Mouse (Mus musculus) spleen, adult 12 weeks (tissue): Measurements from ENCODE around the gene Exoc3l.

Experiments
- DNase-seq: peaks from one replicate; pipeline ENCODE4 v3.0.0; 2022; ENCODE audit warnings: low spot score

The Exoc3l gene

DNA sequence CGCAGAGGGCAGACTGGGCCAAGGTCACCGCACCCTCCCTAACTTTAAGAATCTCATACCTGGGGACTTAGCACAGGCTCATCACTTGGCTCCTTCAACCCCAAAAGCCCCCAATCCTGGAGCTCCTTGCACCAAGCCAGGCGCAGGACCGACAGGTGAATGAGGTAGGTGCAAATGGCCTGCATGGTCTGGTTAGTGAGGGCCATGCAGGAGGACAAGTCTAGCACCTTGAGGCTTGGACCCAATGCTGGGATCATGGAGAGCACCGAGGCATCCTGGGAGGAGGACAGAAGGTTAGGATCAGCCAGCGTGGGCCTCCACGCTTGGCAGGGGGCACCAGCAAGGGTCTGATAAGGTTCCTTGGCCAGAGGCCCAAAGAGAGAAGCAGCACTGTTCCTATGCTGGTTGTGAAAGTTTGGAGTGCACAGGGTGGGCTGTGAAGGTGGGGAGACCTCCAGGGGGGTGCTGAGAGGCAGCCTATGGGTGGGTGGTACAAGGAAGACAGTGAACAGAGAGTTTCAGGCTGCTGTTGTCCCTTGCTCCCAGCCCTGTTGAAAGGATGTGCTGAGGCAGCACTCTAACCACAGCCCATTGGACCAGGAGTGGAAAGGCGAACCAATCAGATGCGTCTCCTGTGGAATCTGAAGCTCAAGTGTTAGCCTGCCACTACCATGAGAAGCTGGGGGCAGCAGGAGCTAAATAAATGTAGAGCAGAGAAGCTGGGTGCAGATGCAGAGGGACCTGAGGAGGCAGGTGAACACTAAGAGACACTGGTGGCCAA, 17.9 kb upstream of the Exoc3l start:
- DNase-seq = no peak

DNA sequence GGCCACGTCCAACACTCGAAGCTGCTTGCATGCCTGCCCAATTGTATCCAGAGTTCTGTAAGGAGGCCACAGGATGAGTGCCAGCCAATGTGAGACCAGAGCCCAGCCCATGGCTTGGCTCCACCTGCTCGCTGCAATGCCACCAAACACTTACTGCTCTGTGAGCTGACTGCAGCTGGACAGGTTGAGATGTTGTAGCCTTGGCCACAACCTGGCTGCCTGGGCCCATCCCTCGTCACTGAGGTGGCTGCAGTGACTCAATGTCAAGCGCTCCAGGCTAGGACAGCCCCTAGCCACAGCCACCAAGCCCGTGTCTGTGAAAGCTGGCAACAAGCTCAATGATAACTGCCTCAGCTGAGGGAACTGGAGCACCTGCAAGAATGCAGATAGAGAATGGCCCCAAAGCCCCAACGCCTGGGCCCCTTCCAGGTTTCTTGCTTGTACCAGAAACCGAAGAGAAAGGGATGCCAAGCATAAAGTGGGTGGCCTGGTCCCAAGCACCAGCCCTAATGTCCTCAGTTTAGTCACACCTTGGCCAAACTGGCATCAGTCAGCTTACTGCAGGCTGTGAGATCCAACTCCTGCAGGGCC, 17.1 kb upstream of the Exoc3l start:
- DNase-seq = no peak

DNA sequence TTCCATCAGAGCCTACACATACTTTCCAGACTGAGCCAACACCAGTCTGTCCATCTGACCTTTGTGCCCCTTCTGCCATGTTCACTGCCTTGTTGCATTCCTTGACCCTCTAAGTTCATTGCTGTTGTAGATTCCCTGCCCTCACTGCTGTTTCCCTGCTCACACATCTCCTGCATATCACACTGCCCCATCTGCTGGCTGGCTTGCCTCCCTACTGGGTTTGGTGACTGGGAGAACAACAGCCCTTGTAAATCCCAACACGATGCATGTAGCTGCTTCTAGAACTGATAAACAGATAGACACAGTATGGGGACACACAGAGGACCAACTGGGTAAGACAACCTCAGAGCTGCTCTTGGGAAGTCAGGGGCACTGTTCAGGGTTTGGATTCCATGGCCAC, 15.8 kb upstream of the Exoc3l start:
- no peak for DNase-seq

DNA sequence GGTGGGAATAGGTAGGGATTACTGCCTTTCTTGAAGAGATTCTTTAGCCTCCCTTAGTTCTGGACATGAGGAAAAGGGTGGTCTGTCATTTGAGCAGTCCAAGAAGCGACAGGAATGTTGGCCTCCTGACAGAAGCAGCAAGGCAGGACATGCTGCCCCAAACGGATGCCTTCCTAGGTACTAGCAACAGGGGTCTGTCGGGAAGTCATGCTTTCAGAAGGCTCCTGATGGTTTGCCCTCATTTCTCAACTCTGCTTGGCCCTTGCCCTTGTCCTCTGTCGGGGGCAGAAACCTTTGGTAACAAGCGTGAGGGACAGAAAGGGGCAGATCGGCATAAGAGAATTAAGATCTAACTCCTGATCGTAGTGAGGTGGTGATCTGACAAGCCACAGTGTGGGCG, 14.2 kb upstream of the Exoc3l start:
- DNase-seq = no peak

DNA sequence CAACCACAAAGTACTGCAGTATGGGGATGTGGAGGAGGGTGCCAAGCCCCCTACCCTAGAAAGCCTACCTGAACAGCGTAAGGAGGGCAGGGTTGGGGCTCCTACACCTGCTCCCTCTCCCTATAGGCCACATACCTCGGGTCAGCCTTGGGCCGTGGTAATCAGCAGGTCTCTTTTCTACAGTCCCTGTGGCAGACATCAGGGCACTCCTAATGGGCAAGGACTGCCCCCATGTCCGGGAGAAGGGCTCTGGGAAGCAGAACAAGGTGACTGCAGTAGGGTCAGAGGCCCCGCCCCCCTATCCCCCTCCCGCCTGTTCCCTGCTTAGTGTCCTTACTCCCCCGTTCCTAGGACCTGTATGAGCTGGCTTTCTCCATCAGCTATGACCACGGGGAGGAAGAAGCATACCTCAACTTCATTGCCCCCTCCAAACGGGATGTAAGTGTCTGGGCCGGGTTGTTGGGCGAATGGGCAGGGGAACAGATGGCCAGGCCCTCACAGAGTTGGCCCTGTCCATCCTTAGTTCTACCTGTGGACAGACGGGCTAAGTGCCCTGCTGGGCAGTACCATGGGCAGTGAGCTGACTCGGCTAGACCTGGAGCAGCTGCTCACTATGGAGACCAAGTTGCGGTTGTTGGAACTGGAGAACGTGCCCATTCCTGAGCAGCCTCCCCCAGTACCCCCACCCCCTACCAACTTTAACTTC, 13.4 kb upstream of the Exoc3l start:
- DNase-seq = no peak

DNA sequence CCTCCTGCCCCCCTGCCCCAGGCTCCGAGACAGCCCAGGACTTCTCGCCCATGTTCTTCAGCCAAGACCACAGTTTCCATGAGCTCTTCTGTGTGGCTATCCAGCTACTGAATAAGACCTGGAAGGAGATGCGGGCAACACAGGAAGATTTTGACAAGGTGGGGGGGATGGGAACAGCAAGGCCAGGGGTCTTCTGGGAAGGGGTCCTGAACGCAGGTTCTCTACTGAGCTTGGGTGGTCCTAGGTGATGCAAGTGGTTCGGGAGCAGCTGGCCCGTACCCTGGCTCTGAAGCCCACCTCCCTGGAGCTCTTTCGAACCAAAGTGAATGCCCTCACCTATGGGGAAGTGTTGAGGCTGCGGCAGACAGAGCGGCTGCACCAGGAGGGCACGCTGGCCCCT, 12.5 kb upstream of the Exoc3l start:
- no peak for DNase-seq

DNA sequence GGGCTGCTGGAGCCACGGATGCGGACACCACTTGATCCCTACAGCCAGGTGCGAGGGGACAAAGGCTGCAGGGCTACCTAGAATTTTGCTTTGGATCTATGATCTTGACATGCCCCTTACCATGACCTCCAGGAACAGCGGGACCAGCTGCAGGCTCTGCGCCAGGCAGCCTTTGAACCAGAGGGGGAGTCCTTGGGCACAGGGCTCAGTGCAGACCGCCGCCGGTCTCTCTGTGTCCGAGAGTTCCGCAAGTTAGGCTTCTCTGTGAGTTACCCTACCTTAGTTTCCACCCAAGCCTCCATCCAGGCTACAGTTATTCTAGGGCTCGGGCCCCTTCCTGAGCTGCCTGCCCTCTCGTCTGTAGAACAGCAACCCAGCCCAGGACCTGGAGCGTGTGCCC, 11.8 kb upstream of the Exoc3l start:
- no peak for DNase-seq

DNA sequence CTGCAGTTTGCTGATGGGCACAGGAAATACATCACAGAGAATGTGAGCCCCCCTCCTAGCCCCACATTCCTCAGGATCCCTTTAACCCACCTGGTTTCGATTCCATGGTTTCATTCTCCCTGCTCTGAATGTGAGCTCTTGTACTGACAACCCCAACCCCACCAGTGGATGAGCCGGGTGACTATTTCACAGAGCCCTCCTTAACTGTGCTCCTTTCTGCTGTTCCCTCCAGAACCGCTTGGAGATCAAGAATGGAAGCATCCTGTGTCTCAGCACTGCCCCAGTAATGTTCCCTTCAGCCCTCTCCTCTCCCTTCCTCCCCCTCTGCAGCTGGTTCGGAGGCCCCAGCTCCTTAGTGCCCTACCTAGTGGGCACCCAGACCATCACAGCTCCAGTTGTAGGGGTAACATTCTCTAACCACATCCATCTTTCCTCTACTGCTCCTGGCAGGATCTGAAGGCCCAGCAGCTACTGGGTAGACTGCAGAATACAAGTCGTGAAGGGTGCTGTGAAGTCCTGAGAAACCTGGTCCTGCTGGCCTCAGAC, 10.3 kb upstream of the Exoc3l start:
- no peak for DNase-seq

DNA sequence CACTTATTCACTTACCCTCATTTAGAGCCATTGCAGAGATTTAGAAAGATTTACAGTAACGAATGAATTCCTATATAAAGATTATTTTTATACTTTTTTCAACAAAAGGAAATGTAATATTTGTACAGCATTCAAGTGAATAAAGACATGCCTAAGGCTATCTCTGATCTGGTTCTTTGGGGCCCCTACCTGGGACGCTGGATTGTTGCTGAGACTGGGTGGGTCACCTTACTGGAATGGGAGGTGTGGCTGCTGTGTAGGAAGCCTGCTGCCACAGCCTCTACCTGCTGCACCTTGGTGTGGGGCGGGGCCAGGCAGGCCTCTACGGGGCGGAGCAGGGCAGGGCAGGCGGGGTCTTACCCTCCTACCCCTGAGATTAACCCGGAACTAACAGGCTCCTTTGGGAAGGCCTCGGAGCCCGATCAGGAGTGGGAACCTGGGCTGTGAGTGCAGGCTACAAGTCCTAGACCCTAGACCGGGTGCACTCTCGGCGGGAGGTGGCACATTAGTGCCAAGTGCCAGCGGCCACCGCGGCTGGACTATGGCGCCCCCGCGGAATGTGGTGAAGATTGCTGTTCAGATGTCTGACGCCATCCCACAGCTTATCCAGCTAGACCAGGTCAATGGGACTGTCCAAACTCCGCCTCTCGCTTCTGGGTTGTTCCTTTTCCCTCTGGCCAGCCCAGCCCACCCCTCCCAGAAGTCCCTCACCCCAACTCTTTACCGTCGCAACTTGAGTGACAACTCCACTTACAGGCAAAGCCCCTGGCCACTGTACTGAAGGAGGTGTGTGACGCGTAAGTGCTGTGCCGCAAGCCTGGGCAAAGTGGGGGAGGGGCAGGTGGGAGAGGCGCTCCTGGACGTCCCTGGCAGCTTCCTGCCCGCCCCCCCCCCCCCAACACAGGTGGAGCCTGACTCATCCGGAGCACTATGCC, 9.6 kb upstream of the Exoc3l start, which contains the start of gene Elmo3:
Elmo3 (plus strand) TSS at position 391 of the 935 bp plus-strand sequence.
- no peak for DNase-seq

DNA sequence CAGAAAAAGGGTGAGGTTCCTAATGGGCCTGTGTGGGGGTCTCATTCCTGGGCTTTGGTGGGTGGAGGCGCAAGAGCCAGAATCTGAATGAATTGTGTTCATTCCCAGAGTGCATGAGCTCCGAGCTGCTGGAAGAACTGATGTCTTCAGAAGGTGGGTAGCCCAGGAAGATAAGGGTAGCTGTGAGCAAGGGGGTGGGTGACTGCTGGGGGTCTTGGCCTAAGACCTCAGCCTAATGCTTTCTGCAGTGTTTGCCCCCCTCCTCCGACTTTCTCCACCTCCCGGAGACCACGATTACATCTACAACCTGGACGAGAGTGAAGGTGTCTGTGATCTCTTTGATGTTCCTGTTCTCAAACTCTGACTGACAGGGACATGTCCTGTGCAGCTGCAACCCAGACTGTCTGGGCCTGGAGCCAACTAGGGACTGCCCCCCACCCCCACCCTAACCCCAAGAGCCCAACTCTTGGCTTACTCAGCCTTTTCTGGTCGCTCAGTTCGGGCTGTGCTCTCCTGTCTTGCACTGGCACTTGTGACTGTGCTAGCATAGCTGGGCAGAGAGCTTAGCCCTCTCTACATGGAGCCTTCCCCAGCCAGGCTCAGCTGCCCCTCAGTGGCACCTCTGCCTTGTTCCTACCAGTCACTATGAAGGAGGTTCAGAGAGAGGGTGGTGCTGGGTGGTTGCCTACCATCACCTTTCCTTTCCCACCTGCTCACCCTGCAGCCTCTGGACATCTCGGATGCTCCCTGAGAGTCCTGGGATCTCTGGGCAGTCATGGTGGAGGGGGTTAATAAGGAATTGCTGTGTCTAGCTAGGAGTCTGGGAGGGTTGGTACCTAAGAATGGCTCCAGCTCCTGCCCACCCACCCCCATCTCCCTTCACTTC, 8.7 kb upstream of the Exoc3l start:
- DNase-seq = no peak

DNA sequence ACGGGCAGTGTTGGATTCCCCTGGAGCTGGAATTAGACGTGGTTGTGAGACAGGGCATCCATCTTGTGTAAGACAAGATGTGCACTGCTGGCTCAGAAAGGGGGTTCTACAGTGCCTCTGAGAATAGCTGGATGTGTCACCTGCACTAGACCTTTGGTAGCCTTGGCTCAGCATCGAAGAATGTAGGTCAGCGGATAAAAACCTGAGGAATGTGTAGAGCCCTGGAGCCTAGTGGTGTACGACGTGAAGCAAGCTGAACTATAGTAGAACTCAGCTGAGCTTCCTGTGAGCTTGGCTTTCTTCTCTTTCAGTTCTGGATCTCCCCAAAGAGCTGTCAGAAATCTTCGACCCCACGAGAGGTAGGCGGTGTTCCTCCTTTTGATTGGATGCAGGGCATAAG, 8.0 kb upstream of the Exoc3l start:
- DNase-seq = no peak

DNA sequence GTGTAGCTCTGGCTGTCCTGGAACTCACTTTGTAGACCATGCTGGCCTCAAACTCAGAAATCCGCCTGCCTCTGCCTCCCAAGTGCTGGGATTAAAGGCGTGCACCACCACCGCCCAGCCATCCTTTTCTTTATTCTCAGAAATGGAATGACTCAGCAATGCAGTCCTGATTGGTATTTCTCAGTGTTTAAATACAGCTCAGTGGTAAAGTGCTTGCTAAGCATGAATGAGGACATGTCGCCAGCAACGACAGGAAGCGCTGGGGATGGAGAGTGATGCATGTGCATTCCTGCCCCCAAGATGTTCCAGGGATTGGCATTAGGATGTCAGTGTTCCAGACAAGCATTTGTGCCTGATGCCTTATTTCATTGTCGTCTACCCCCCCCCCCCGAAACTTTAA, 7.5 kb upstream of the Exoc3l start:
- DNase-seq = no peak

DNA sequence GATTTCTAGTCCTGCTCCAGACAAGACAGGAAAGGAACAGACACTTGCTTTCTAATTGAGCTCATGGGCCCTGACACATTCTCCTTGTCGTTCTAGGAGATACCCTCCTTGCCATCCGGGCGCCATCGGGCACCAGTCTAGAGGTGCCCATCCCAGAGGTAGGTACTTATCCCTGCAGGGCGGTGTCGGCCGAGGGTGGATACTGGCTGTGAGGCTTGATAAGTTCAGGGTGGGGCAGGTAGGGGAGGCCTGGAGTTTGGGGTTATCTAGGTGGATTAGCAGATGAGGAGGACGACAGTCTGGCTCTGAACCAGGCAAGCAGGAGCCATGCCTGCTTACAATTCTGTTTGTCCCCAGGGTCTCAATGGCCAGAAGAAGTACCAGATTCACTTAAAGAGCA, 4.1 kb upstream of the Exoc3l start:
- peak; percentile 75 for DNase-seq

DNA sequence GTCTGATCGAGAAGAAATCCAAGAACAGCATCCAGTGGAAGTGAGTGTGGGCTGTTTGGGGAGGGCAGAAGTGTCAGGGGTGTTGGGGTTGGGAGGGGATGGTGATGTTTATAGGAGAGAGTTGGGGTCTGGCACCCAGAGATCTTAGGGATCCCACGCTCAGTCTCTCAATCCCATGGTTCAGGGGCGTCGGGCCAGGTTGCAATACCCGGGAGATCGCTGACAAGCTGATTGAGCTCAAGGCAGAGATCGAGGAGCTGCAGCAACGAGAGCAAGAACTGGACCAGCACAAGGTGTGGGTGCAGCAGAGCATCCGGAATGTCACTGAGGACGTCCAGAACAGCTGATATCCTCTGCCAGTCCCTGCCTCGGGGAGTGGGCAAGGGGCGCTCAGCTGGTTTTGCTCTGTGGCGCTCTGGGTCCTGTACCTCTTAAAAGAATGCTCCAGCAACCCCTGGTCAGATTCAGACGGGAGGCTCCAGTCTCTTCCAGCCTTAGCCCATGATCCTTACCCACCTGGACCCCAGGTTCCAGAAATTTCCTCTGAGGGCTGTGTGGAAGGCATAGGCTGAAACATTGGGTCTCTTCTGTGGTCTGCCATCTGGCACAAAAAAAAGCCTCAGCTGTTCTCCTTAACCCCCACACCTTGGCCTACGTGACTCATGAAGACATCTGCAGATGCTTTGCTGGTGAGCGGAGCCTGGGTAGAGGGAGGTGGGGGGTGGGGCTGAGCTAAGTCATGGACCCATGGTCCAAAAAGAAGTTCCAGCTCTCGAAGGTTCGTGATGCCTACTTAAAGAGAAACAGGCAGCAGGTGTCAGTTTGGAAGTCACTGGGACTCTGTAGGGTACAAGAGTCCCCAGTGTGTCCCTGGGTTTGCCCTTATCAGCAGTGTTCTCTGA, 2.7 kb upstream of the Exoc3l start:
- DNase-seq = no peak

DNA sequence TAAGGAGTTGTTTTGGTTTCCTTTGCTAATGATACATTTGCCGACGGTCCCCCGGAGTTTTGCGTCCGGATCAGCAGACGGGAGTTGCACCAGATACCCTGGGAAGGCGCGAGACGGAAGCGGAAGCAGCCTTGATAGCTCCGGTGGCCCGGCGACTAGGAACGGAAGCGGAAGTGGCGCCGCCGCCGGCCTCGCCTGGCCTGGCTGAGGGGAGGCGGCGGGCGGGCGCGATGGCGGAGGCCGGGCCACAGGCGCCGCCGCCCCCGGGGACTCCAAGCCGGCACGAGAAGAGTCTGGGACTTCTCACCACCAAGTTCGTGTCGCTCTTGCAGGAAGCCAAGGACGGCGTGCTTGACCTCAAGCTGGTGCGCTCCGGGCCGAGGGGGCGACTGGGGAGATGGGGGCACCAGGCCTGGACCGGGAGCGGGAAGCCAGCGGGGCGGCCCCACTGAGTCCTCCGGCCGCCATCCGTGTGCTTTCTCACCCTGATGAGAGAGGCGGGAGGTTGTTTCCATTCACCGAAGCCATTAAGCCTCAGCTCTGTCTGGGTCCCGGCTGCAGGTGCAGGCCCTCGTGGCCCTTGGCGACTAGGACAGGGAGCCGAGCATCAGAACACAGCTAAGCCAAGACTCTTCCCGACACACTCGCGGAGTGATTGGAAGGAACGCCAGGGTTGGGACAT, 1.8 kb upstream of the Exoc3l start, which contains the start of gene E2f4:
E2f4 (plus strand) TSS at position 153 of the 682 bp plus-strand sequence.
- DNase-seq = peak; percentile 79

DNA sequence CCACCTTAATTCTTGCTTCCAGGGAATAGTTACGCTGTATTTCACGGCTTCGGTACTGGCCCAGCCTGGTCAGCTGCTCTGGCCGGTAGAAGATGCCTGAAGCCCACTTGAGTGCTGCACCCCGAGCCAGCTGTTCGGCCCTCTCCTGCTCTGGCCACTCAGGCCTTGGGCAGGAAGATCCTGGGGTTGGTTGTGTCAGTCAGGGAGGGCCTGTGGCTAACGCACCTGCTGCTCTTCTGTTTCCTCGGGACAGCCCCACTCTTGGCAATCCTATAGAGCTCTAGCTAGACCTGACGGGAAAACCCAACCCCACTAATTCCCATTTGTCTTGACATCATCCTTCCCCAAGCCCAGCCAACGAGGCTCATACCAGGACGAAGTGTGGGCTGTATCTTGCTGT, 645 bp downstream of the Exoc3l start:
- no peak for DNase-seq

DNA sequence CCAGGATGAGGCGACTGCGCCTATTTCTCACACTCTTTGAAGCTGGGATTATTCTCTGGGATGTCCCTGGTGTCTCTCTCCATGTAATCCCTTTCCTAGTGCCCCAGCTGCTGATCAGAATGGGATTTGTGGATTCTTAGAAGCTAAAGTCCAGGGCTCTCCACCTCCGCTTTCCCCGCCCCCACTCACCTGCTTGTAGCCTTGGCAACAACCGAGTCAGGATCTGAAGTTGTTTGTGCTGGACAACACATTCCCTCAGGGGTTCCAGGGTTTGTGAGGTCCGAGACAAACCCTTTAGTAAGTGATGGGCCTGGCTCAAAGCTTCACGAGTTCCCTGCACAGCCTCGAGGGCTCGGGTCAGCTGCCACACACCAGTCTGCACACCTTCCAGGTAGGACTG, 1.1 kb downstream of the Exoc3l start:
- no peak for DNase-seq

DNA sequence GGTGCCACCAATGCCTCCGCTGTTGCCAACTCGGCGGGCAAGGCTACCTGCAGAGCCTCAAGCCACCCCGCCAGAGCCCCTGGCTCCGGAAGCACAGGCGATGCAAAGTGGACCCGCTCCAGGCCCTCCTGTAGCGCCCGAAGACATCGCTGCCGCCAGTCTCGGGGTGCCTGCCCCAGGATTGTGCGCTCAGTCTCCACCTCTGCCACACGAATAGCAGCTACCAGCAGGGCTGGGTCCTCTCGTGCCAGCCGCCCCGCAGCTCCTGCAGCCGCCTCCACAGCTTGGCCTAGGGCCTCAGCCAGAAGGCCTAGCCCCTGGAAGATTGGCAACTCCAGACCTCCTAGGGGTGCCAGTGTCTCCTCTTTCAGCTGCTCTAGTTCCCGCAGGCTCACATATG, 2.5 kb downstream of the Exoc3l start:
- DNase-seq = no peak

DNA sequence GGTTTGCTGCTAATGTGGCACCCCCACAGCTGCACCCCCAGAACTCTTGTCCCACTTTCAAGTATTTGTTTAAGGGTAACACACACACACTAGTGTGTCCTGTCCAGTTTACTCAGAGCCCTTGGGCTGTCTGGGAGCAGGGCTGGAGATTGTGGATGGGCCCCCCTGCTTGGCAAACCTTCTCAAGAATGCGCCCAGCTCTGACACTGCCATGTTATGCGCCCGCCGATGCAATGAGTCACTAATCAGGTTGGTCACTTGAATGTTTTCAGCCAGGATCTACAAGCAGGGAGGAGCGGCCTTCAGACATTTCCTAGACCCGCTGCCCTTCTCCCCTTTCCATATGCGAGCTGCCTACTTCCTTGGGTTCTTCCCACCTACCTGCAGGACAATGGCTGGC, 3.4 kb downstream of the Exoc3l start:
- no peak for DNase-seq
